Mouse (Mus musculus) neural tube, embryonic 11.5 days (tissue): ENCODE data around the gene Cfap73. TPM values are rescaled to one million over a fixed set of nuclear protein-coding genes. Genes with fewer than 3 reads are reported as not detected.

Experiments
- ATAC-seq: fragments of 200-750 bp; cut with Nextera tagmentation; 2 replicates; pipeline ENCODE4 v1.8.0; 2017; ENCODE audit warnings: moderate number of reproducible peaks, mild to moderate bottlenecking, moderate TSS enrichment, moderate library complexity; ENCODE audit not compliant: insufficient read depth, low FRiP score, low TSS enrichment
- DNase-seq: peaks from one replicate; pipeline ENCODE4 v3.0.0-alpha.2; 2015; ENCODE audit warnings: low spot score
- H3K27ac ChIP-seq: fragments of 300-500 bp; sonication (generic); 2 replicates; pipeline ENCODE4 v1.5.1; 2014; ENCODE audit warnings: low read depth, mild to moderate bottlenecking, low read length
- H3K27me3 ChIP-seq: fragments of 300-500 bp; sonication (generic); 2 replicates; pipeline ENCODE4 v1.6.1; 2014; ENCODE audit warnings: mild to moderate bottlenecking, low read length, mixed read lengths; ENCODE audit not compliant: control insufficient read depth, insufficient read depth
- H3K36me3 ChIP-seq: fragments of 300-500 bp; sonication (generic); 2 replicates; pipeline ENCODE4 v1.6.1; 2014; ENCODE audit warnings: mild to moderate bottlenecking, low read length, moderate library complexity, mixed read lengths; ENCODE audit not compliant: control insufficient read depth, insufficient read depth
- H3K4me1 ChIP-seq: fragments of 300-500 bp; sonication (generic); 2 replicates; pipeline ENCODE4 v1.6.1; 2014; ENCODE audit warnings: low read length, mixed read lengths; ENCODE audit not compliant: control insufficient read depth, insufficient read depth
- H3K4me2 ChIP-seq: fragments of 300-500 bp; sonication (generic); 2 replicates; pipeline ENCODE4 v1.6.1; 2014; ENCODE audit warnings: low read depth, mild to moderate bottlenecking, moderate library complexity
- H3K4me3 ChIP-seq: fragments of 300-500 bp; sonication (generic); 2 replicates; pipeline ENCODE4 v1.5.1; 2014; ENCODE audit warnings: low read depth, low read length
- H3K9ac ChIP-seq: fragments of 300-500 bp; sonication (generic); 2 replicates; pipeline ENCODE4 v1.6.1; 2014; ENCODE audit warnings: mild to moderate bottlenecking, low read length
- H3K9me3 ChIP-seq: fragments of 300-500 bp; sonication (generic); 2 replicates; pipeline ENCODE4 v1.6.1; 2016; ENCODE audit warnings: low read length; ENCODE audit not compliant: control insufficient read depth
- WGBS: fragments of 180-500 bp; shearing (Covaris S2); extraction: QIAGEN DNeasy Blood & Tissue Kit; methylation state at CpG from one replicate; pipeline ENCODE4 v1.1.7; 2014; 5-methylcytosine and 5-hydroxymethylcytosine counted together
- polyA plus RNA-seq: library from polyadenylated mRNA; unstranded; fragments of >200 nt; fragmentation: Nextera tagmentation; extraction: Ambion mirVana; gene quantifications from 2 replicates; pipeline ENCODE4 v1.2.1, GENCODE M21; 2014

The Cfap73 gene
- polyA plus RNA-seq, 1 experiment from 2014 or later, result not detected

GRCm38 (mm10) chr5:120588569-120589094 lies 45.4 kb downstream of the Cfap73 start, which contains the start of the genes Tpcn1 and Iqcd:
Tpcn1 (minus strand) TSS chr5:120588673.
Iqcd (plus strand) TSS chr5:120589016.
- H3K9me3 ChIP-seq, result no peaks in the 10 kb centered on the region
- peak within 1 kb of the TSS; percentile 70 for H3K4me3 ChIP-seq
- H3K27ac ChIP-seq, result peak within 1 kb of the TSS; percentile 58; the same call in 1 of the 2 replicates
- under 1% methylated on average over 35 of the region's 35 CpGs for WGBS
- peak; percentile 98 for ATAC-seq
- peak within 1 kb of the TSS; percentile 82 for H3K4me2 ChIP-seq
- DNase-seq, result peak; percentile 99
- peaks cover 8% of the 10 kb centered on the region; the same call in 1 of the 2 replicates for H3K4me1 ChIP-seq
- H3K9ac ChIP-seq, result peak within 1 kb of the TSS; percentile 81
- no peaks in the 10 kb centered on the region for H3K27me3 ChIP-seq
- H3K36me3 ChIP-seq, result no peaks in the 10 kb centered on the region

DNA sequence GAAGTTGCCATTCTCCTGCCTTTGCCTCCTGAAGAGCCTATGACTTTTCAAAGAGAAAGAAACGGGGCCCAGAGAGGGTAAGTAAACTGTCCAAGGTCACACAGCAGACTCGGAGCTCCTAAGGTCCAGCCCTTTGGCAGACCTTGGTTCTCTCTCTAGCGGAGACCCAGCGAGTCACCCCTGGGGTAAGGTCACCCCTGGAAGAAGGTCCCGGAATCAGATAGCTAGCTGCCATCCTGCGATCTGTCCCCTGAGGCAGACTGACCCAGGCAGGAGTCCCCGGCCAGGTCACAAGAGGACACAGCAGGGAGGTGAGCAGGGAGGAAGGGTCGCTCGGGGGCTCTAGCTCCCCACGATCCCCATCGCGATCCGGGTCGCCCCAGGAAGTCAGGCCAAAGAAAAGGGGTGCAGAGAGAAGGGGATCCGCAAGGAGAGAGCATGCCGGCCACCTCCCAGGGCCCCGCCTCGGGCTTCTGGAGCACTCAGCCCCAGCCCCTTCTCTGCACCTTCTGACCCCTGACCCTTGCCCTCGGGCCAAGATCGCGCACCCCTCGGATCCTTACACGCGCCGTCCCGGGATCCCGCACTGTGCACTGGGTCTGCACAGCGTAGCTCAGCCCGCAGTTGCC lies 46.0 kb downstream of the Cfap73 start:
- Histone ChIP-seq H3K9me3 (no peaks in the 10 kb centered on the region), H3K36me3 (no peaks in the 10 kb centered on the region), H3K4me3 (peak overlapping the region; percentile 70), H3K9ac (peak overlapping the region; percentile 81), H3K4me1 (peaks cover 8% of the 10 kb centered on the region; the same call in 1 of the 2 replicates), H3K27ac (peak overlapping the region; percentile 58; the same call in 1 of the 2 replicates), H3K27me3 (no peaks in the 10 kb centered on the region), H3K4me2 (peak overlapping the region; percentile 82)
- no peak for DNase-seq
- 1% methylated on average over 29 of the region's 29 CpGs for WGBS
- ATAC-seq, result no peak; the same call in 1 of the 2 replicates

DNA sequence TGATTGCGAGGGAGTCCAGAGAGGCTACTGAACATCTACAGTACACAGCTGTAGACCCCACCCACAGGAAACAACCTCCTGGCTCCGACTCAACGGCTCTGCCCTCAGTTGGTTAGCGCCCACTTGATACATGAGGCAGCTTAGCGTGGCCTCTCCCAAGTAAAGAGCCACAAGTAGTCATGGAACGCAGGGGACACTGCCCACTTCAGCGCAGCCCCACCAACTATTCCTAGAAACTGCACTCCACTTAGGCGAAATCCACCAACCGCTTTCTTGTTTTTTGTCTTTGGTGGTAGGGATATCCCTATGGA lies 46.5 kb downstream of the Cfap73 start:
- Histone ChIP-seq H3K27me3 (no peaks in the 10 kb centered on the region), H3K4me1 (peaks cover 8% of the 10 kb centered on the region; the same call in 1 of the 2 replicates), H3K9ac (no peak overlapping the region), H3K36me3 (no peaks in the 10 kb centered on the region), H3K9me3 (no peaks in the 10 kb centered on the region), H3K27ac (no peak overlapping the region), H3K4me3 (peak overlapping the region; percentile 70), H3K4me2 (peak overlapping the region; percentile 82)
- ATAC-seq (no peak), DNase-seq (no peak)
- 37% methylated on average over 9 of the region's 9 CpGs for WGBS

GRCm38 (mm10) chr5:120586741-120587615 lies 47.1 kb downstream of the Cfap73 start:
- 19% methylated on average over 17 of the region's 17 CpGs for WGBS
- DNase-seq (no peak), ATAC-seq (no peak)
- H3K27me3 ChIP-seq, result no peaks in the 10 kb centered on the region
- no peak overlapping the region for H3K27ac ChIP-seq
- peak overlapping the region; percentile 82 for H3K4me2 ChIP-seq
- H3K9ac ChIP-seq, result no peak overlapping the region
- H3K4me1 ChIP-seq, result peaks cover 8% of the 10 kb centered on the region; the same call in 1 of the 2 replicates
- no peaks in the 10 kb centered on the region for H3K36me3 ChIP-seq
- H3K9me3 ChIP-seq, result no peaks in the 10 kb centered on the region
- H3K4me3 ChIP-seq, result peak overlapping the region; percentile 70; the same call in 1 of the 2 replicates

- H3K27ac ChIP-seq, result no peak overlapping the region
- H3K4me3 ChIP-seq, result no peak overlapping the region
- H3K9ac ChIP-seq, result no peak overlapping the region
- 38% methylated on average over 15 of the region's 15 CpGs for WGBS
- no peak for ATAC-seq
- H3K9me3 ChIP-seq, result no peaks in the 10 kb centered on the region
- no peak overlapping the region for H3K4me2 ChIP-seq
- H3K27me3 ChIP-seq, result no peaks in the 10 kb centered on the region
- no peaks in the 10 kb centered on the region for H3K36me3 ChIP-seq
- no peak for DNase-seq
- H3K4me1 ChIP-seq, result peaks cover 12% of the 10 kb centered on the region
Observed at GRCm38 (mm10) chr5:120584968-120585367, 49.1 kb downstream of the Cfap73 start.

- 95% methylated on average over 4 of the region's 4 CpGs for WGBS
- no peak overlapping the region for H3K27ac ChIP-seq
- ATAC-seq, result no peak
Observed at GRCm38 (mm10) chr5:120583511-120583910, 50.5 kb downstream of the Cfap73 start.

GRCm38 (mm10) chr5:120582002-120582401 lies 52.0 kb downstream of the Cfap73 start:
- Histone ChIP-seq H3K27ac (no peak overlapping the region), H3K9me3 (no peaks in the 10 kb centered on the region), H3K36me3 (no peaks in the 10 kb centered on the region), H3K4me1 (peaks cover 28% of the 10 kb centered on the region), H3K4me3 (no peak overlapping the region), H3K27me3 (no peaks in the 10 kb centered on the region), H3K4me2 (no peak overlapping the region), H3K9ac (no peak overlapping the region)
- no peak for ATAC-seq
- no peak for DNase-seq
- WGBS, result 85% methylated on average over 9 of the region's 9 CpGs

More at GRCm38 (mm10) chr5:120583511-120583910, 50.5 kb downstream of the Cfap73 start:
- Histone ChIP-seq H3K4me1 (peaks cover 26% of the 10 kb centered on the region), H3K36me3 (no peaks in the 10 kb centered on the region), H3K27me3 (no peaks in the 10 kb centered on the region), H3K4me2 (no peak overlapping the region), H3K9me3 (no peaks in the 10 kb centered on the region), H3K4me3 (no peak overlapping the region), H3K9ac (no peak overlapping the region)
- no peak for DNase-seq

- Histone ChIP-seq H3K9ac (no peak overlapping the region), H3K4me1 (peaks cover 29% of the 10 kb centered on the region), H3K9me3 (no peaks in the 10 kb centered on the region), H3K36me3 (no peaks in the 10 kb centered on the region), H3K4me2 (no peak overlapping the region), H3K27ac (peak overlapping the region; percentile 68; the same call in 1 of the 2 replicates), H3K4me3 (no peak overlapping the region), H3K27me3 (no peaks in the 10 kb centered on the region)
- ATAC-seq, result no peak
- WGBS, result 79% methylated on average over 26 of the region's 26 CpGs
- DNase-seq, result no peak
Observed at GRCm38 (mm10) chr5:120579898-120580626, 54.0 kb downstream of the Cfap73 start.
